Mouse (Mus musculus) kidney, embryonic 14.5 days (tissue): ENCODE results near the gene Scn9a. TPM values are rescaled to one million over a fixed set of nuclear protein-coding genes. Genes with fewer than 3 reads are reported as not detected.

ENCODE experiments used
- ATAC-seq: fragments of 200-750 bp; cut with Nextera tagmentation; 2 replicates; pipeline ENCODE4 v1.8.0; 2017; ENCODE audit warnings: moderate number of reproducible peaks, mild to moderate bottlenecking, moderate TSS enrichment, moderate library complexity; ENCODE audit not compliant: low FRiP score, low TSS enrichment
- H3K27ac ChIP-seq: fragments of 300-500 bp; sonication (generic); 2 replicates; pipeline ENCODE4 v1.5.1; 2014; ENCODE audit warnings: low read depth, mild to moderate bottlenecking, low read length, moderate library complexity, mixed read lengths
- H3K27me3 ChIP-seq: fragments of 300-500 bp; sonication (generic); 2 replicates; pipeline ENCODE4 v1.6.1; 2014; ENCODE audit warnings: mild to moderate bottlenecking, low read length; ENCODE audit not compliant: control insufficient read depth, insufficient read depth
- H3K36me3 ChIP-seq: fragments of 300-500 bp; sonication (generic); 2 replicates; pipeline ENCODE4 v1.6.1; 2014; ENCODE audit warnings: low read length, mixed read lengths; ENCODE audit not compliant: control insufficient read depth, insufficient read depth
- H3K4me1 ChIP-seq: fragments of 300-500 bp; sonication (generic); 2 replicates; pipeline ENCODE4 v1.6.1; 2014; ENCODE audit warnings: low read length, mixed read lengths; ENCODE audit not compliant: control insufficient read depth, insufficient read depth
- H3K4me2 ChIP-seq: fragments of 300-500 bp; sonication (generic); replicated peaks from 2 replicates; pipeline ENCODE4 v1.6.1; 2014; ENCODE audit warnings: low read depth, mild to moderate bottlenecking, low read length
- H3K4me3 ChIP-seq: fragments of 300-500 bp; sonication (generic); 2 replicates; pipeline ENCODE4 v1.5.1; 2014; ENCODE audit warnings: mild to moderate bottlenecking, low read length
- H3K9ac ChIP-seq: fragments of 300-500 bp; sonication (generic); 2 replicates; pipeline ENCODE4 v1.6.1; 2014; ENCODE audit warnings: low read depth, mild to moderate bottlenecking, low read length, moderate library complexity
- H3K9me3 ChIP-seq: fragments of 300-500 bp; sonication (generic); 2 replicates; pipeline ENCODE4 v1.6.1; 2016; ENCODE audit warnings: low read length; ENCODE audit not compliant: control insufficient read depth
- WGBS: fragments of 180-500 bp; shearing (Covaris S2); extraction: QIAGEN DNeasy Blood & Tissue Kit; methylation state at CpG from one replicate; pipeline ENCODE4 v1.1.7; 2014; 5-methylcytosine and 5-hydroxymethylcytosine counted together
- polyA plus RNA-seq: library from polyadenylated mRNA; unstranded; fragments of >200 nt; fragmentation: Nextera tagmentation; extraction: Ambion mirVana; gene quantifications from 2 replicates; pipeline ENCODE4 v1.2.1, GENCODE M21; 2014

The Scn9a gene
- polyA plus RNA-seq: 0.45 and 0.60 TPM in 2 replicates

DNA sequence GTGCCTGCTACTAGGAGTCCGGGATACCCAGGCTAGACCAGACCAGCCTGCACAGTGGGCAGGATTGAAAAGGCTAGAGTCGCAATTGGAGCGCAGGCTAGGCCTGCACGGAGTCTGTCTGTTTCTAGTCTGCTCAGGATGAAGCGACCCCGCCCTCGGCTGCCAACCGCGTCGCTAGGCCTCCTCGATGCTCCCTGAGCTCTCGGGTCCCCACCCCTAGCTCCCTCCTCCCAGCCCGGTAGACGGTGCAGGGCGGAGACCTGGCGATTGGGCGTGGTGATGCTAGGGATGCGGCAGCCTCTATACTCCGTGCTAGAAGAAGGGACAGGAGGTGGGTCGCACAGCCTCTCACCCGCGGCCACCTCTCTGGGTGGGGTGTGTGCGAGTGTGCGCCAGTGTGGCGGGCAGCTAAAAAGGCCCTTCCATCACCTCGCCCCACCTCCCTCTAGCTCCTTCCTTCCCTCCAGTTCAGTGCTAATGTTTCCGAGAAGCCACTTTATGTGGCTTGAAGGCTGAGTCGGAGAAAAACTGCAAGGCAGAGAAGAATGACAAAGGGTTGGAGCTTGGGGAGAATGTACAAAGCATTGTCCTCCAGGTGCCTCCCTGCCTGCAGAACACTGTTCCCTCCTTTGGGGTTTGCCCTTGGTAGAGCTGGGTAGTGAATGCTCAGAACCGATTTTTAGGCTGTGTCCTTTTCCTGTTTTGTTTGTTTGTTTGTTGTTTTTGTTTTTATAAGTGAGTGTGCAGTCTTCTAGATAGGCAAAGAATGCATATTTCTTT is at the start of gene Scn9a:
TSS of gene Scn9a (minus strand) at position 383 of the 780 bp plus-strand sequence.
- 2% methylated on average over 28 of the region's 29 CpGs for WGBS

DNA sequence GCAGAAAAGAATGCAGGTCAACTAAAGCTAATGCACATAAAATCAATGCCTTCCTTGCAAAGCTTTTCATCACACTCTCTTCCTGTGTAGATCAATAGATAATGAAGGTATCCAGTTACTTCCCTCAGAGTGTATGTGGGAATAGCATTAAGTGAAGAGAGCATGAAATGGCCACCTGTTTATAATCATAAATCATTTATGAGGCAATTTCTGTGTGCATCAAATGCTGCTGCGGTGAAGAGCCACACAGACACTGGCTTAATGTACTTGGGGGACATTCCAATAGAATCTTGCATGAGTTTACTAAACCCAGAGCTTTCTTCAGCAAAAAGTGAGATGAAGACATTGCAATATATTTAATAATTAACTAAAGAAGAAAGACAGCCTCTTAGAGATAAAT is 27.2 kb upstream of the Scn9a start:
- Histone ChIP-seq H3K9me3 (no peaks in the 10 kb centered on the region), H3K4me3 (no peak overlapping the region), H3K4me1 (no peaks in the 10 kb centered on the region), H3K27me3 (no peaks in the 10 kb centered on the region), H3K36me3 (no peaks in the 10 kb centered on the region), H3K9ac (no peak overlapping the region), H3K4me2 (no peak overlapping the region), H3K27ac (no peak overlapping the region)
- 68% methylated on average over 1 of the region's 1 CpGs for WGBS
- no peak for ATAC-seq

More for the DNA sequence above, at the start of gene Scn9a:
- Histone ChIP-seq H3K36me3 (no peaks in the 10 kb centered on the region), H3K4me2 (peak within 1 kb of the TSS; percentile 73), H3K27ac (no peak within 1 kb of the TSS), H3K27me3 (peaks cover 8% of the 10 kb centered on the region), H3K9me3 (no peaks in the 10 kb centered on the region), H3K9ac (peak within 1 kb of the TSS; percentile 28; the same call in 1 of the 2 replicates), H3K4me3 (peak within 1 kb of the TSS; percentile 34), H3K4me1 (0 out of 2 replicates have a peak, but pooled peaks cover 2% of the 10 kb centered on the region)
- peak; percentile 94 for ATAC-seq

- Histone ChIP-seq H3K9ac (no peak overlapping the region), H3K4me2 (no peak overlapping the region), H3K27me3 (no peaks in the 10 kb centered on the region), H3K36me3 (no peaks in the 10 kb centered on the region), H3K9me3 (no peaks in the 10 kb centered on the region), H3K27ac (no peak overlapping the region), H3K4me3 (no peak overlapping the region), H3K4me1 (no peaks in the 10 kb centered on the region)
- no peak for ATAC-seq
- whole genome bisulfite sequencing: 91% methylated on average over 3 of the region's 3 CpGs
Measured at GRCm38 (mm10) chr2:66656430-66656829, 21.7 kb upstream of the Scn9a start.

DNA sequence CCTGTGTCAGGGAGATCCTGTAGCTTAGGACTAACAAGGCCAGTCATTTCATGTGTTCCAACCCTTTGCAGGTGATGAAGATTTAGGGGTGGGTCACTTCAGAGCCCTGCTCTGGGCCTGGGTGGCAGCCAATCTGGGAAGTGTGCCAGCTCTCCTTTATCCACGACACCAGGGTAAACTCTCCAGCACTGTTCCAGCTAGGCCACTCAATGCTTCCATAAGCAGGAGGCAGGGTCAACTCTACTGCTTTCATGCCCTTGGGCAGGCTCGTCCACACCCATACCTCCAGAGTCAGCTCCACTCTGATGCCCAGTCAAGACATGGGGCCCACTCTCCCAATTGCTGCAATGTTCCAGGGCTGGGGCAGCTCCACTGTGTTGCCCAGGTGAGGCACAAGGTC is 20.7 kb upstream of the Scn9a start:
- H3K36me3 ChIP-seq: no peaks in the 10 kb centered on the region
- no peaks in the 10 kb centered on the region for H3K27me3 ChIP-seq
- H3K27ac ChIP-seq: no peak overlapping the region
- H3K9ac ChIP-seq: no peak overlapping the region
- ATAC-seq: no peak
- H3K4me3 ChIP-seq: no peak overlapping the region
- H3K9me3 ChIP-seq: no peaks in the 10 kb centered on the region
- H3K4me2 ChIP-seq: no peak overlapping the region
- 72% methylated on average over 2 of the region's 2 CpGs for WGBS
- H3K4me1 ChIP-seq: no peaks in the 10 kb centered on the region

DNA sequence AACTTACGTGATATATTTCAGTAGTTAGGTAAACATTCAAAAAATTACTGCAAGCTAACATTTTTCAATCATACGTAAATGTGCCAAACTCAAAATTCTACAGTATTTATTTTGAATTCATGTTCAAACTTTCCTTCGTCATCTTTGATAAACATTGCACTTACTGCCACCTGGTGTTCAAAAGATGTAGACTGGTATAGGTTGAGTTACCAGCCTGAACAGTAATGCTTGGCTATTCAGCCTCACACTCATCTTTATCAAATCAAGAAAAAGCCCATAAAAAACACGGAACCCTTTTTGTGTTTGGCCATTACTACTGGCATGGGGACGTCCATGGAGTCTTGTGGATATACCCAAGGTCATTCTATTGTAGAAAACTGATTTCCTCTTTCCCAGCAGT is 9.6 kb upstream of the Scn9a start:
- Histone ChIP-seq H3K27me3 (no peaks in the 10 kb centered on the region), H3K27ac (no peak overlapping the region), H3K36me3 (no peaks in the 10 kb centered on the region), H3K9ac (no peak overlapping the region), H3K4me1 (no peaks in the 10 kb centered on the region), H3K4me2 (no peak overlapping the region), H3K4me3 (no peak overlapping the region), H3K9me3 (no peaks in the 10 kb centered on the region)
- WGBS: 30% methylated on average over 5 of the region's 5 CpGs
- peak; percentile 55; the same call in 1 of the 2 replicates for ATAC-seq

- H3K4me1 ChIP-seq: 0 out of 2 replicates have a peak, but pooled peaks cover 2% of the 10 kb centered on the region
- no peak for ATAC-seq
- 24% methylated on average over 5 of the region's 5 CpGs for WGBS
- no peaks in the 10 kb centered on the region for H3K9me3 ChIP-seq
- no peak overlapping the region for H3K27ac ChIP-seq
- no peaks in the 10 kb centered on the region for H3K36me3 ChIP-seq
- H3K9ac ChIP-seq: no peak overlapping the region
- no peak overlapping the region for H3K4me2 ChIP-seq
- H3K27me3 ChIP-seq: peaks cover 8% of the 10 kb centered on the region
- no peak overlapping the region for H3K4me3 ChIP-seq
Measured at GRCm38 (mm10) chr2:66632728-66633127, 2.0 kb downstream of the Scn9a start.

DNA sequence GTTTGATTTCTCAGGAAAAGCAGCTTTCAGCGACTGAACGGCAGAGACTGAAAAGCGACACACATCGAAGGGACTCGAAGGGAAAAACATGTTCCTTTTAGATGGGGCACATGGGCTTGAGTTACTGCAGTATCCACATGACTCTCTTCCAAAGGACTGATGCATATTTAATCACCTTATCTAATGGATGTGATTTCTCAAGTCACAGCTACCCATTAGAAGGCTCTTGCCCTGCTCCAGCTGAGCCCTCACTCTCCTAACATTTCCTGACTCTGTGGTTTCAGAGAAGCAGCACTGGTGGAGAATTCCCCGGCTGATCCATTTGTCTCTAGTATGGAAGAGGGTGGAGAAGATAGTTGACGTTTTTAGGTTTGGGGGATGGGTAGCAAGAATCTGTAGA is 23.7 kb downstream of the Scn9a start:
- no peak overlapping the region for H3K27ac ChIP-seq
- H3K4me2 ChIP-seq: no peak overlapping the region
- 68% methylated on average over 7 of the region's 7 CpGs for WGBS
- no peaks in the 10 kb centered on the region for H3K27me3 ChIP-seq
- no peak overlapping the region for H3K4me3 ChIP-seq
- H3K9me3 ChIP-seq: no peaks in the 10 kb centered on the region
- no peaks in the 10 kb centered on the region for H3K36me3 ChIP-seq
- no peak overlapping the region for H3K9ac ChIP-seq
- no peak for ATAC-seq
- H3K4me1 ChIP-seq: no peaks in the 10 kb centered on the region

- H3K4me1 ChIP-seq: no peaks in the 10 kb centered on the region
- no peaks in the 10 kb centered on the region for H3K9me3 ChIP-seq
- no peaks in the 10 kb centered on the region for H3K27me3 ChIP-seq
- H3K4me3 ChIP-seq: no peak overlapping the region
- no peak overlapping the region for H3K9ac ChIP-seq
- H3K36me3 ChIP-seq: no peaks in the 10 kb centered on the region
- H3K4me2 ChIP-seq: no peak overlapping the region
- no peak for ATAC-seq
- H3K27ac ChIP-seq: no peak overlapping the region
- 71% methylated on average over 6 of the region's 6 CpGs for WGBS
Measured at GRCm38 (mm10) chr2:66597313-66597712, 37.4 kb downstream of the Scn9a start.

DNA sequence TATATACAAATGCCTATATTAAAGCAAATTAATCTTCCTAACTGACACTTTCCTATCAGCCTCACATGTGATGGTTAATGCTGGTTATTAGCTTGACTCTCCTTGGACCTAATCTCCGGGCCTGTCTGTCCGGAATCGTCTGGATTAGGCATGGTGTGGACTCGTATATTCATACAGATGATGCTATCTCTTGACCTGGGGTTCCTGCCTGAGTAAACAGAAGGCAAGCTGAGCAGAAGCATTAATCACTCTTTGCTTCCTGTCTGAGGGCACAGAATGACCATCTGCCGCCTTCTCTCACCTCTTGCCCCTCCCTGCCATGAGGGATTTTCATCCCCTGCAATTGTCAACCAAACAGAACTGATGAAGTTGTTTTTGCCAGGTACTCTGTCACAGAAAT is 38.6 kb downstream of the Scn9a start:
- 47% methylated on average over 5 of the region's 5 CpGs for WGBS
- Histone ChIP-seq H3K27ac (no peak overlapping the region), H3K36me3 (no peaks in the 10 kb centered on the region), H3K4me3 (no peak overlapping the region), H3K4me2 (no peak overlapping the region), H3K27me3 (no peaks in the 10 kb centered on the region), H3K4me1 (no peaks in the 10 kb centered on the region), H3K9me3 (no peaks in the 10 kb centered on the region), H3K9ac (no peak overlapping the region)
- no peak for ATAC-seq
